Mouse (Mus musculus) forebrain, embryonic 11.5 days (tissue): Measurements from ENCODE around the gene Slc13a5. TPM values are rescaled to one million over a fixed set of nuclear protein-coding genes. Genes with fewer than 3 reads are reported as not detected.

Experiments used
- ATAC-seq: fragments of 200-750 bp; cut with Nextera tagmentation; replicated peaks from 2 replicates; pipeline ENCODE4 v1.8.0; 2017; ENCODE audit warnings: moderate TSS enrichment; ENCODE audit not compliant: low FRiP score
- DNase-seq: peaks from one replicate; pipeline ENCODE4 v3.0.0-alpha.2; 2017; ENCODE audit warnings: low spot score
- H3K27ac ChIP-seq: fragments of 300-500 bp; sonication (generic); 2 replicates; pipeline ENCODE4 v1.5.1; 2014; ENCODE audit warnings: low read depth, low read length
- H3K27me3 ChIP-seq: fragments of 300-500 bp; sonication (generic); 2 replicates; pipeline ENCODE4 v1.6.1; 2014; ENCODE audit warnings: mild to moderate bottlenecking, low read length, mixed read lengths; ENCODE audit not compliant: control insufficient read depth, insufficient read depth
- H3K36me3 ChIP-seq: fragments of 300-500 bp; sonication (generic); 2 replicates; pipeline ENCODE4 v1.6.1; 2014; ENCODE audit warnings: mild to moderate bottlenecking, low read length, moderate library complexity, mixed read lengths; ENCODE audit not compliant: control insufficient read depth, insufficient read depth
- H3K4me1 ChIP-seq: fragments of 300-500 bp; sonication (generic); replicated peaks from 2 replicates; pipeline ENCODE4 v1.6.1; 2014; ENCODE audit warnings: low read length, mixed read lengths; ENCODE audit not compliant: control insufficient read depth, insufficient read depth
- H3K4me2 ChIP-seq: fragments of 300-500 bp; sonication (generic); 2 replicates; pipeline ENCODE4 v1.6.1; 2014; ENCODE audit warnings: low read depth, mild to moderate bottlenecking, low read length, moderate library complexity, mixed read lengths; ENCODE audit not compliant: severe bottlenecking
- H3K4me3 ChIP-seq: fragments of 300-500 bp; sonication (generic); 2 replicates; pipeline ENCODE4 v1.5.1; 2014; ENCODE audit warnings: low read depth, low read length
- H3K9ac ChIP-seq: fragments of 300-500 bp; sonication (generic); 2 replicates; pipeline ENCODE4 v1.6.1; 2014; ENCODE audit warnings: low read length
- H3K9me3 ChIP-seq: fragments of 300-500 bp; sonication (generic); 2 replicates; pipeline ENCODE4 v1.6.1; 2016; ENCODE audit warnings: low read length, mixed read lengths; ENCODE audit not compliant: control insufficient read depth
- WGBS: fragments of 180-500 bp; shearing (Covaris S2); extraction: QIAGEN DNeasy Blood & Tissue Kit; methylation state at CpG from one replicate; pipeline ENCODE4 v1.1.7; 2014; 5-methylcytosine and 5-hydroxymethylcytosine counted together
- polyA plus RNA-seq: library from polyadenylated mRNA; unstranded; fragments of >200 nt; fragmentation: Nextera tagmentation; extraction: Ambion mirVana; gene quantifications from 2 replicates; pipeline ENCODE4 v1.2.1, GENCODE M21; 2014

Slc13a5 gene
- polyA plus RNA-seq, 1 experiment from 2014 or later: not detected

DNA sequence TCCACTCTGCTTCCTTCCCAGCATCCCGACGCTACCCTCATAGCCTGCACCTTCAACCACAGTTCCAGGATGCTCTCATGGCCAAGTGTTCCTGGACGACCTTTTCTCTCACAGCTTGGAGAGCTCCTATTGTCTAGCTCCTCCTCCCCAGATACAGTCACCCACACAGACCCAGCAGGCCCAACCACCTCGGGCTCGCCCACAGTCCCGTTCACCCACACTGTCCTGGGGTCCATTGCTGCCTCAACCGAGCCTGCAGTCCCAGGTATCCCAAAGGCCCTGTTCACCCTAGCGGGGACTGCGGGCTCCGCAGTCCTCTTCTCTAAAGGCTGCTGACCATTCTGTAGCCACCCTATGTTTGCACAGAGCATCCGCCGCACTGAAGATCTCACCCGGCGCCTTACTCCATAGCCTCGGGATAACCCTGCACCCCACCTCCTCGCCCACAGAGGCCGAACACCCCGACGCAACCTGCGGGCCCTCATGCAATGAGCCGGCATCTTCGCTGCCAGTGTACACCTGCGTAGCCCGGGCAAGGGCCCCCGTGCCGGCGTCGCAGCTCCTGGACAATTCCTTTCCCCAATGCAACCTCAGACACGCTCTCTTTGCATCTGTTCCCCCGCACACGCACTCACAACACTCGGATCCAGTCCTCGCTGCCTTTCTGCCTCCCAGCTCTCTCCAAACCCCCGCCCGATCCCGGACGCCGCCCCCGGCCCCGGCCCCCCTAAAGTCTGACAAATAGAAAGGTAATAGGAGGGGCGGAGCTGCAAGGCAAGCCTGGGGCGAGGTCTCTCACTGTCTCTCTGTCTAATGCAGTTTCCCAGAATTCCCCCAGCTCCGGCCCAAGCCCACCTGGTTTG, 60.5 kb downstream of the Slc13a5 start, which contains the start of gene Gm43951:
Gene Gm43951 (minus strand): TSS at position 500 of the 863 bp plus-strand sequence.
- Histone ChIP-seq H3K27me3 (no peaks in the 10 kb centered on the region), H3K36me3 (peaks cover 3% of the 10 kb centered on the region; the same call in 1 of the 2 replicates), H3K9me3 (no peaks in the 10 kb centered on the region), H3K4me3 (peak within 1 kb of the TSS; percentile 87), H3K27ac (peak within 1 kb of the TSS; percentile 43; the same call in 1 of the 2 replicates), H3K4me1 (peaks cover 9% of the 10 kb centered on the region), H3K4me2 (peak within 1 kb of the TSS; percentile 89), H3K9ac (peak within 1 kb of the TSS; percentile 83)
- DNase-seq: peak; percentile 66
- WGBS: under 1% methylated on average over 43 of the region's 43 CpGs
- ATAC-seq: peak; percentile 51

- no peak overlapping the region for H3K27ac ChIP-seq
- H3K4me2 ChIP-seq: 0 out of 2 replicates have a peak overlapping the region, but pooled peaks have one; percentile 89
- no peak overlapping the region; the same call in 1 of the 2 replicates for H3K9ac ChIP-seq
- WGBS: 84% methylated on average over 6 of the region's 6 CpGs
- DNase-seq (no peak), ATAC-seq (no peak)
- no peak overlapping the region for H3K4me3 ChIP-seq
- H3K4me1 ChIP-seq: peaks cover 9% of the 10 kb centered on the region
- no peaks in the 10 kb centered on the region for H3K27me3 ChIP-seq
- no peaks in the 10 kb centered on the region for H3K9me3 ChIP-seq
- H3K36me3 ChIP-seq: no peaks in the 10 kb centered on the region; the same call in 1 of the 2 replicates
Observed at GRCm38 (mm10) chr11:72205256-72205655, 61.8 kb downstream of the Slc13a5 start.

GRCm38 (mm10) chr11:72203440-72203839, 63.6 kb downstream of the Slc13a5 start:
- Histone ChIP-seq H3K27me3 (no peaks in the 10 kb centered on the region), H3K4me2 (no peak overlapping the region), H3K4me3 (no peak overlapping the region), H3K9me3 (no peaks in the 10 kb centered on the region), H3K36me3 (no peaks in the 10 kb centered on the region; the same call in 1 of the 2 replicates), H3K4me1 (peaks cover 9% of the 10 kb centered on the region), H3K9ac (no peak overlapping the region), H3K27ac (no peak overlapping the region)
- DNase-seq (no peak), ATAC-seq (no peak)
- WGBS: 83% methylated on average over 1 of the region's 1 CpGs

DNA sequence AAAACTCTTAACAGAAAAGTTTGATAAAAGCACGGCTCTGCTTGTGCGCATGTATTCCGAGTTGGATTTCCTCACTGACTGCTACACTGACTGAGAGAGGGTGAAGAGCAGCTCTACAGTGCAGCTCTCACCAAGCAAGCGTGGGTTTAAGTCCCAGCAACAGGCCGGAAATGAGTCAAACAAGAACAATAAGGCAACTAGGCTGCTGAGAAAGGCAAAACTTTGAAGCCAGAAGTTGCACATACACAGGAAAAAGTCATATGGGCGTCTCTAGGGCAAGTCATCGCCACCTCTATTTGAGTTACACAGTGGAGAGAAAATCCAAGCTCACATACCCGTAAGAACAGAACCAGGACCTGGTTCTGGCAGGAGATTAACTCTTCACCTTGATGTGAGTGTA, 70.5 kb downstream of the Slc13a5 start:
- WGBS: 90% methylated on average over 8 of the region's 8 CpGs
- no peak for ATAC-seq
- no peak overlapping the region for H3K4me3 ChIP-seq
- H3K9ac ChIP-seq: no peak overlapping the region
- no peaks in the 10 kb centered on the region for H3K27me3 ChIP-seq
- no peaks in the 10 kb centered on the region; the same call in 1 of the 2 replicates for H3K36me3 ChIP-seq
- H3K4me2 ChIP-seq: no peak overlapping the region
- no peaks in the 10 kb centered on the region for H3K4me1 ChIP-seq
- H3K9me3 ChIP-seq: no peaks in the 10 kb centered on the region
- DNase-seq: no peak
- H3K27ac ChIP-seq: no peak overlapping the region

DNA sequence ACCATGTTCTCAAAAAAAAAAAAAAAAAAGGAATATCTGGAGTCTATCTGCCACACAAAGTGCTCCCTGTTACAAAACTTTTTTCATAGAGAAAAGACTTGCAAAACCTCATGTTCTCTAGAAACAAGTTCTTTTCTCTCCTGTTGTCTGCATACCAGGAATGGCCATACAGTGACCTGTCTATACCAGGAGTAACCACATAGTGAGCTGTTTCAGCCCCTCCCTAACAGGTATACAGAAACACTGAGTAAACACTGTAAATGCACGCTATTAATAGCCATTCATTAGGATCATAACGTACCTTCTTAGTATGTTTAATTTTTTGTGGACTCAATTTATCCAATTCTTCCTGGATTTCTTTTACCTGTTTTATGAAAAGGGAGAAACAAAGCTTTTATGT, 72.8 kb downstream of the Slc13a5 start:
- Histone ChIP-seq H3K36me3 (no peaks in the 10 kb centered on the region; the same call in 1 of the 2 replicates), H3K9ac (no peak overlapping the region), H3K27me3 (no peaks in the 10 kb centered on the region), H3K9me3 (no peaks in the 10 kb centered on the region), H3K4me1 (no peaks in the 10 kb centered on the region), H3K27ac (no peak overlapping the region; the same call in 1 of the 2 replicates), H3K4me2 (no peak overlapping the region), H3K4me3 (no peak overlapping the region)
- DNase-seq (no peak), ATAC-seq (no peak)
- WGBS: 91% methylated on average over 2 of the region's 2 CpGs

Other genes starting within 250 kb of the Slc13a5 start
- gene Aipl1, start 229.7 kb downstream of the Slc13a5 start, polyA plus RNA-seq: 0.20 and 0.41 TPM in 2 replicates
- gene Pimreg, start 225.2 kb downstream of the Slc13a5 start, polyA plus RNA-seq: 228 and 241 TPM in 2 replicates
- 0.20 and 0.43 TPM in 2 replicates for gene Pitpnm3, start 131.4 kb downstream of the Slc13a5 start, polyA plus RNA-seq
- gene Gm43951, start 60.4 kb downstream of the Slc13a5 start, polyA plus RNA-seq: 0.27 and 0.31 TPM in 2 replicates
- gene 4933427D14Rik, start 59.8 kb downstream of the Slc13a5 start, polyA plus RNA-seq: 18.7 and 19.2 TPM in 2 replicates
- gene Txndc17, start 59.7 kb downstream of the Slc13a5 start, polyA plus RNA-seq: 147 and 156 TPM in 2 replicates
- 47.3 and 48.7 TPM in 2 replicates for gene Med31, start 51.6 kb downstream of the Slc13a5 start, polyA plus RNA-seq
- gene Xaf1, start 34.4 kb upstream of the Slc13a5 start, polyA plus RNA-seq: 1.4 and 2.4 TPM in 2 replicates
- gene Fbxo39, start 47.2 kb upstream of the Slc13a5 start, polyA plus RNA-seq: not detected in 2 replicates
- gene Tekt1, start 95.2 kb upstream of the Slc13a5 start, polyA plus RNA-seq: 5.2 and 5.3 TPM in 2 replicates
- gene Smtnl2, start 144.5 kb upstream of the Slc13a5 start, polyA plus RNA-seq: 5.0 and 7.0 TPM in 2 replicates
- not detected in 2 replicates for gene Ggt6, start 168.3 kb upstream of the Slc13a5 start, polyA plus RNA-seq
- gene Mybbp1a, start 174.1 kb upstream of the Slc13a5 start, polyA plus RNA-seq: 165 and 166 TPM in 2 replicates
- 4.0 and 4.8 TPM in 2 replicates for gene Spns2, start 222.7 kb upstream of the Slc13a5 start, polyA plus RNA-seq